Mouse (Mus musculus): ENCODE data around the gene Racgap1. TPM values are rescaled to one million over a fixed set of nuclear protein-coding genes. Genes with fewer than 3 reads are reported as not detected.

Racgap1 gene
- total RNA-seq, 4 experiments from 2014 or later: 4.0 to 6.1 (median 4.8) TPM

DNA sequence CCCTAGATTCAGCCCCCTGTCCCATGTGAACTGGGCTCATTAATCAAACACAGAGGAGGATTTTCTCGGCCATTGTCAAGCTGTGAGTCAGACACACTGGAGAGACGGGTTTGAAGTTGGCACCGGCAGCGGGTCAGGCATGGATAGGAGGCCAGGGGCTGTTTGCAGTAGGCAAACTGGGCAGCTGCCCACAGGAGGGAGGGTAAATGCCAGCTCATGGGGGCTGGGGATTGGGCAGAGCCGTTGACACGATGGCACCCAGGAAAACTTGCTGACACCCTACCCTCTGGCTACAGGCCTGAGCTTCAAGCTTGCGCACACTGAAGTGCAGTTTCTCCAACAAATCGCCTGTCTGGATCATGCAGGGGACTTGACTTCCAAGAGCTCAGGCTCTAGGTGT, 59.3 kb downstream of the Racgap1 start:
- no peak for DNase-seq (ENCODE audit: low spot score in 2 of 2)

DNA sequence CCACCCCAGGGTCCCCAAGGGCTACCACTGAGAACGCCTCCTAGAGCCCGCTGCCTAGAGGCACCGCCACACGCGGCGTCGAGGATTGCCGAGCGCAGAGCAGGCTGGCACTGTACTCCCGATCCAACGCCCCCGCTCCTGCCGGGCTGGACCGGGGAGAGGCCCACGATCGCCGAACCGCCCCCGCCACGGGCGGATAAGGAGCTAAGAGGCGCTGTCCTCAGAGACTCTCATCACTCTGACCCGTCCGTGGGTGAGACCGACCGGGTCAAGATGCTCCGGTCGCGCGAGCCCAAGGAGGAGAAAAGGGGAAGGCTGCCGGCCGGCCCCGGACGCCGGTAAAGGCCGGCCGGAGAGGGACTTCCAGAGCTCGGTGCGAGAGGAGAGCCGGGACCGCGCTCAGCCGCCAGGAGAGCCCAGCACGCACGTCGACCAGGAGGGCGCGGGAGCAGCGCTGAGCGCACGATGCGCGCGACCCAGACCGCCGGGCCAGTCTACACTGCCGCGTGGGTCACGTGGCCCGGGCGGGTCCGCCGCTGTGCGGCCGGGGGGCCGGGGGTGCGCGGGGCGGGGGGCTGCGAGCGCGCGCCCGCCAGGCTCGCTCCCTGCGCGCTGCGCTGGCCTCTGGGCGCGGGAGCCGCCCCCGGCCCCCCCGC, 60.9 kb downstream of the Racgap1 start, which contains the start of gene Aqp5:
Gene Aqp5 (plus strand): TSS at position 354 of the 656 bp plus-strand sequence.
- DNase-seq (ENCODE audit: low spot score in 2 of 2): no peak

GRCm38 (mm10) chr15:99589704-99590103, 61.8 kb downstream of the Racgap1 start:
- no peak for DNase-seq (ENCODE audit: low spot score in 2 of 2)

GRCm38 (mm10) chr15:99589237-99589636, 62.2 kb downstream of the Racgap1 start:
- DNase-seq (ENCODE audit: low spot score in 2 of 2): no peak

- no peak for DNase-seq (ENCODE audit: low spot score in 2 of 2)
Observed at GRCm38 (mm10) chr15:99586525-99586924, 64.9 kb downstream of the Racgap1 start.

- DNase-seq (ENCODE audit: low spot score in 2 of 2): no peak
Observed at GRCm38 (mm10) chr15:99585741-99586140, 65.7 kb downstream of the Racgap1 start.

DNA sequence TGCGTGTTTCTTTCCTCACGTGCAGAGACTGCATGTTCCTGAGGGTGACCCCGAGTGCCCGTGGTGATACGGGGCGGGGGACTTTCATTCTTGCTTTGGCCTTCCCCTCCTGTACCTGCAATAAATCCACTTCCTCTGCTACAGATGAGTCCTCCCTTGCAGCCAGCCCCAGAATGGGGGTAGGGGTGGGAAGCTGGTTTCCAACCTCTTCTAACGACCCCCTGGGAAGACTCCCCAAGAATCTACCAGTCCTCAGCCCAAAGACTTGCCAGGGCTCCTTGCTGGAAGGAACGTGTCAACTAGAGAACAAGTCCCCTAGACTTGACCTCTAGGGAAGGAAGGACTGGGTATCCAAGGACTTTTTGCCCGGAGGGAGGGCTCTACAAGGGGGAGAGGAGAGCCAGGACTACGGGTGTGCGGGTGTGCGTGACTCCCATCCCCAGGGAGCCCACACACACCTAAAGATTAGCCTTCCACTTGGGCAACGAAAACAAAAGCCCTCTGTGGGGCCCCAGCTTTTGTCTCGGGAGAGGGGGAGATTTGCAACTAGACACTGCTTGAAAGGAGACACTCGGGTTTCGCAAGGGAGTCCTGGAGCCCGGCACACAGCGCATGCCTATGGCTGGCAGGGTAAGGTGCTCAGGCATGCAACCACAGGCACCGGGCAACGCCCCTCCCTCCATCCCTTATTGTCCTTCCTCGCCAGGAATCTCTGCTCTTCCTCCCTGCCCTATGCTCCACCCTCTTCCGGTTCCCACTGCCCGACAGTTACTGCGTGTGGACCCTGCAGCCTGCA, 66.9 kb downstream of the Racgap1 start:
- no peak for DNase-seq (ENCODE audit: low spot score in 2 of 2)

DNA sequence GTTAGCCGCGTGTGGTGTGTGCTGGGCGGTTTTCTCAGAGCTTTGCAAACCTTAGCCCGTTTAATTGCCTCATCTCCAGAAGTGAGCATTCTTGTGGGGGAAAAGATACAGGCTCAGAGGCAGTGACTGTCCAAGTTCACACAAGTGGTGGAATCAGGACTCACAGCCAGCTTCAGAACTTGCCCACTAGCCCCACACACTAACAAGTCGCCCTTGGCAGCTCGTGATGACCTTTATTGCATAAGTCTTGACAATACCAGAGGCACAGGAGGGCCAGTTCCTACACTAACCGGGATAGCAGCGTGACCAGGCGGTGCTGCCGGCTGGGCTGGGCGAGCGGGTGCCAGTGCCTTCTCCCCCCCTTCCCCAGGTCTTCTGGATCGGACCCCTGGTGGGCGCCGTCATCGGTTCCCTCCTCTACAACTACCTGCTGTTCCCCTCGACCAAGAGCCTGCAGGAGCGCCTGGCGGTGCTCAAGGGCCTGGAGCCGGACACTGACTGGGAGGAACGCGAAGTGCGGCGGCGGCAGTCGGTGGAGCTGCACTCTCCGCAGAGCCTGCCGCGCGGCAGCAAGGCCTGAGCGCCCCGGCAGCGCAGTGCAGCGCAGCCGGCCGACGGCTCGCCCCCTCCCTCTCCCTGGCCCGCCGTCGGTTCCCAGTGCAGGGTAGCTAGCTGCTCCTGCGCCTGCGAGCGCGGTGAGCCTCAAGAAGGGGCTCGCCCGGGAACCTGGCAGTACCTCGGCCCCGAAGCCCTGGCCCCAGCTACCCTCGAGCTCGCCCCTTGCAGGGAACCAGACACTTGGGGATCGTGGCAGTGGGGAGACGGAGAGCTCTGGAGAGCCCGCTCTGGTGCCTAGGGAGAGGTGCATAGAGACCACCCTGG, 67.8 kb downstream of the Racgap1 start:
- DNase-seq (ENCODE audit: low spot score in 2 of 2): no peak

GRCm38 (mm10) chr15:99578802-99579485, 72.5 kb downstream of the Racgap1 start, which contains the start of gene Aqp2:
Gene Aqp2 (plus strand): TSS chr15:99579055.
- no peak for DNase-seq (ENCODE audit: low spot score in 2 of 2)

Other genes starting within 250 kb of the Racgap1 start
- 10 to 100 TPM; 15.5 to 24.3 (median 19.8) TPM for gene Nckap5l, start 193.9 kb downstream of the Racgap1 start, total RNA-seq (2022)
- gene Bcdin3d, start 176.9 kb downstream of the Racgap1 start, total RNA-seq (2022): 1 to 10 TPM; 4.9 to 6.1 (median 5.3) TPM
- gene Faim2, start 123.5 kb downstream of the Racgap1 start, total RNA-seq (2022): 100 to 1,000 TPM; 370 to 420 (median 399) TPM
- gene Aqp2, start 72.6 kb downstream of the Racgap1 start, total RNA-seq (2022): under 1 TPM in 1 of 4 experiments, not detected in 3; 0.32 TPM
- gene Aqp5, start 60.9 kb downstream of the Racgap1 start, total RNA-seq (2022): not detected
- under 1 TPM in 1 of 4 experiments, not detected in 3; 0.36 TPM for gene Aqp6, start 50.3 kb downstream of the Racgap1 start, total RNA-seq (2022)
- 10 to 100 TPM; 29.0 to 38.6 (median 34.0) TPM for gene Asic1, start 18.7 kb upstream of the Racgap1 start, total RNA-seq (2022)
- gene Smarcd1, start 50.5 kb upstream of the Racgap1 start, total RNA-seq (2022): 100 to 1,000 TPM; 106 to 125 (median 113) TPM
- gene Gm17349, start 53.8 kb upstream of the Racgap1 start, total RNA-seq (2022): 1 to 10 TPM; 4.6 to 6.4 (median 5.5) TPM
- 100 to 1,000 TPM; 102 to 138 (median 117) TPM for gene Gpd1, start 65.9 kb upstream of the Racgap1 start, total RNA-seq (2022)
- gene Cox14, start 74.0 kb upstream of the Racgap1 start, total RNA-seq (2022): 100 to 1,000 TPM; 103 to 125 (median 111) TPM
- gene Cers5, start 121.2 kb upstream of the Racgap1 start, total RNA-seq (2022): 10 to 100 TPM; 24.9 to 34.7 (median 31.4) TPM
- gene Lima1, start 223.8 kb upstream of the Racgap1 start, total RNA-seq (2022): 10 to 100 TPM; 11.0 to 14.6 (median 13.1) TPM